ENCODE assay signal across 8 mouse cellular contexts in the genomic region with DNA sequence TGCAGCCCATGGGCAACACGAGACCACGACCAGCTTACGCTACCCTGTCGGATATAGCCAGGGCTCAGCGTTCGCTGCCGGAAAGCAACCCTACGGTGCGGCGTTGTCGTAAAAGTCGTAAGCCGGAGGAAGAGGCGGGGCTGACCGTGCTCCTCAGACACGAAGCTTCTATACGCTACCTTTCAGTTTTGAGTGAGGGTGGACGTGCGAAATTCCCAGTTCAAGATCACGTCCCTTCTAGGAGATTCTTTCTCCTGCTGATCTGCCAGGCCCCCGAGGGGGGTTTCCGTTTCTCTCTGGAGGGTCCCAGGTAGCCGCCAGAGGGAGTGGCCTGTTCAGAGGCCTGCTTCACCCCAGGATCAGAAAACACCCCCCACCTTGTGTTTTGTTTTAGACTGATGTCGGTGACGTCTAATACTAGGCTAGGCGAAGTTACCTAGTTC. TPM values are rescaled to one million over a fixed set of nuclear protein-coding genes. Genes with fewer than 3 reads are reported as not detected.
DNase-seq lines count a peak whose midpoint lies in the region; ATAC-seq and TF ChIP-seq lines count a peak whose summit lies in the region.

Gene Hax1, minus strand, starts transcription at position 169 of the 443 bp plus-strand sequence.

- no peak; the same call in 1 of the 2 replicates for TF ChIP-seq EP300 in heart, postnatal 0 days (IDR thresholded peaks at IDR 0.05; ENCODE audit: low read depth)

- peak within 1 kb of the TSS; percentile 84 for H3K4me2 ChIP-seq in forebrain, embryonic 12.5 days
- H3K4me2 ChIP-seq in heart, postnatal 0 days (ENCODE audit: low read depth, low read length), result peak within 1 kb of the TSS; percentile 97
- peak within 1 kb of the TSS; percentile 85 for H3K4me2 ChIP-seq in liver, embryonic 16.5 days (ENCODE audit: low read depth, low read length)
- peak within 1 kb of the TSS; percentile 91 for H3K4me2 ChIP-seq in neural tube, embryonic 13.5 days

- H3K9me3 ChIP-seq in E14TG2a.4 (ENCODE audit: low read length), result no peaks in the 10 kb centered on the region
- no peaks in the 10 kb centered on the region for H3K9me3 ChIP-seq in forebrain, embryonic 12.5 days
- H3K9me3 ChIP-seq in heart, postnatal 0 days (replicated peaks; ENCODE audit: control insufficient read depth, low read length), result no peaks in the 10 kb centered on the region
- no peaks in the 10 kb centered on the region for H3K9me3 ChIP-seq in liver, embryonic 16.5 days (replicated peaks; ENCODE audit: control insufficient read depth, low read length)
- no peaks in the 10 kb centered on the region for H3K9me3 ChIP-seq in neural tube, embryonic 13.5 days

- H3K4me3 ChIP-seq in E14TG2a.4 (replicated peaks; ENCODE audit: low read length), result peak within 1 kb of the TSS; percentile 95
- H3K4me3 ChIP-seq in forebrain, embryonic 12.5 days (replicated peaks), result peak within 1 kb of the TSS; percentile 69
- H3K4me3 ChIP-seq in heart, postnatal 0 days (ENCODE audit: low read depth, low read length), result peak within 1 kb of the TSS; percentile 66
- peak within 1 kb of the TSS; percentile 72 for H3K4me3 ChIP-seq in liver, embryonic 16.5 days (ENCODE audit: low read depth, low read length)
- H3K4me3 ChIP-seq in neural tube, embryonic 13.5 days, result peak within 1 kb of the TSS; percentile 76
- H3K4me3 ChIP-seq in testis, adult 2 months (ENCODE audit: control insufficient read depth, low read depth, low read length), result peak within 1 kb of the TSS; percentile 87

- peak within 1 kb of the TSS; percentile 90 for H3K27ac ChIP-seq in forebrain, embryonic 12.5 days
- peak within 1 kb of the TSS; percentile 77 for H3K27ac ChIP-seq in heart, postnatal 0 days (ENCODE audit: low read depth)
- peak within 1 kb of the TSS; percentile 48 for H3K27ac ChIP-seq in liver, embryonic 16.5 days (ENCODE audit: low read length)
- H3K27ac ChIP-seq in neural tube, embryonic 13.5 days (replicated peaks), result peak within 1 kb of the TSS; percentile 91
- peak within 1 kb of the TSS; percentile 79 for H3K27ac ChIP-seq in testis, adult 2 months (ENCODE audit: control insufficient read depth, insufficient read depth, low read depth, low read length)

- H3K4me1 ChIP-seq in E14TG2a.4 (replicated peaks; ENCODE audit: low read depth, low read length), result peaks cover 28% of the 10 kb centered on the region
- H3K4me1 ChIP-seq in forebrain, embryonic 12.5 days, result peaks cover 22% of the 10 kb centered on the region
- H3K4me1 ChIP-seq in heart, postnatal 0 days (ENCODE audit: control insufficient read depth, insufficient read depth), result peaks cover 8% of the 10 kb centered on the region; the same call in 1 of the 2 replicates
- H3K4me1 ChIP-seq in liver, embryonic 16.5 days (ENCODE audit: control insufficient read depth, low read depth, low read length), result peaks cover 11% of the 10 kb centered on the region
- H3K4me1 ChIP-seq in neural tube, embryonic 13.5 days (replicated peaks), result peaks cover 22% of the 10 kb centered on the region
- H3K4me1 ChIP-seq in testis, adult 2 months (ENCODE audit: control insufficient read depth, insufficient read depth, low read length), result no peaks in the 10 kb centered on the region; the same call in 1 of the 2 replicates

- peak; percentile 90 for DNase-seq in c-Kit-positive CD71-positive TER-119-positive erythroid progenitor cells, embryonic 14.5 days (ENCODE audit: low spot score)
- peak; percentile 95 for DNase-seq in heart, postnatal 0 days (ENCODE audit: low spot score)
- peak; percentile 96 to 97 for DNase-seq in kidney, postnatal 4 days

- H3K9ac ChIP-seq in forebrain, embryonic 12.5 days, result peak within 1 kb of the TSS; percentile 77
- H3K9ac ChIP-seq in heart, postnatal 0 days (replicated peaks; ENCODE audit: low read depth, low read length), result peak within 1 kb of the TSS; percentile 76
- peak within 1 kb of the TSS; percentile 65 for H3K9ac ChIP-seq in liver, embryonic 16.5 days (ENCODE audit: low read depth, low read length)
- H3K9ac ChIP-seq in neural tube, embryonic 13.5 days, result peak within 1 kb of the TSS; percentile 84

- no peaks in the 10 kb centered on the region for H3K27me3 ChIP-seq in E14TG2a.4 (ENCODE audit: insufficient read depth, low read length)
- H3K27me3 ChIP-seq in forebrain, embryonic 12.5 days, result no peaks in the 10 kb centered on the region
- H3K27me3 ChIP-seq in heart, postnatal 0 days (ENCODE audit: control insufficient read depth, insufficient read depth, low read length), result no peaks in the 10 kb centered on the region
- H3K27me3 ChIP-seq in liver, embryonic 16.5 days (ENCODE audit: control insufficient read depth, insufficient read depth, low read depth, low read length), result no peaks in the 10 kb centered on the region
- no peaks in the 10 kb centered on the region for H3K27me3 ChIP-seq in neural tube, embryonic 13.5 days
- no peaks in the 10 kb centered on the region for H3K27me3 ChIP-seq in testis, adult 2 months (ENCODE audit: control insufficient read depth, insufficient read depth, low read length)

- no peak for TF ChIP-seq CTCF in E14TG2a.4 (conservative IDR thresholded peaks at IDR 0.05; ENCODE audit: low read length)
- TF ChIP-seq CTCF in heart, postnatal 0 days (IDR thresholded peaks at IDR 0.05; ENCODE audit: low read depth), result peak; percentile 11; the same call in 1 of the 2 replicates
- TF ChIP-seq CTCF in testis, adult 2 months (IDR thresholded peaks at IDR 0.05; ENCODE audit: control insufficient read depth, insufficient read depth, insufficient replicate concordance, low read depth, low read length), result no peak

- peak; percentile 95 for ATAC-seq in forebrain, embryonic 12.5 days (ENCODE audit: low FRiP score)
- peak; percentile 90 for ATAC-seq in heart, postnatal 0 days (ENCODE audit: insufficient read depth, low read depth)
- peak; percentile 94 for ATAC-seq in liver, embryonic 16.5 days (ENCODE audit: low read depth)
- peak; percentile 96 for ATAC-seq in neural tube, embryonic 13.5 days (ENCODE audit: low read depth)

- peak; percentile 87 for TF ChIP-seq POLR2A in testis, adult 2 months (IDR thresholded peaks at IDR 0.05; ENCODE audit: control insufficient read depth, low read depth, low read length)

- under 1% methylated on average over 26 of the region's 26 CpGs for WGBS in forebrain, embryonic 12.5 days
- WGBS in heart, postnatal 0 days, result under 1% methylated on average over 26 of the region's 26 CpGs
- WGBS in liver, embryonic 16.5 days (ENCODE audit: insufficient replicate concordance), result under 1% methylated on average over 26 of the region's 26 CpGs
- whole genome bisulfite sequencing in neural tube, embryonic 13.5 days, result 0% methylated on average over 26 of the region's 26 CpGs

- H3K36me3 ChIP-seq in E14TG2a.4 (ENCODE audit: insufficient read depth, low read length), result peaks cover 80% of the 10 kb centered on the region
- H3K36me3 ChIP-seq in forebrain, embryonic 12.5 days (replicated peaks), result peaks cover 48% of the 10 kb centered on the region
- peaks cover 47% of the 10 kb centered on the region for H3K36me3 ChIP-seq in heart, postnatal 0 days (replicated peaks; ENCODE audit: control insufficient read depth, insufficient read depth, low read length)
- peaks cover 22% of the 10 kb centered on the region for H3K36me3 ChIP-seq in liver, embryonic 16.5 days (ENCODE audit: control insufficient read depth, insufficient read depth)
- peaks cover 54% of the 10 kb centered on the region for H3K36me3 ChIP-seq in neural tube, embryonic 13.5 days
- peaks cover 4% of the 10 kb centered on the region for H3K36me3 ChIP-seq in testis, adult 2 months (ENCODE audit: control insufficient read depth, insufficient read depth, low read length)

RNA-seq across cellular contexts. Expression of gene Hax1, which starts in this region (rescaled TPM):
- 145 and 150 TPM in 2 replicates for polyA plus RNA-seq in forebrain, embryonic 12.5 days (2016; fragmentation: Nextera tagmentation; extraction: Ambion mirVana)
- 37.9 and 45.0 TPM in 2 replicates for total RNA-seq in heart, postnatal 0 days (2014; rRNA removed; ENCODE audit: low replicate concordance)
- polyA plus RNA-seq in heart, postnatal 0 days (2015; fragmentation: Nextera tagmentation; extraction: Ambion mirVana), result 64.2 and 70.3 TPM in 2 replicates
- polyA plus RNA-seq in liver, embryonic 16.5 days (2015; fragmentation: Nextera tagmentation; extraction: Ambion mirVana), result 121 and 123 TPM in 2 replicates
- 120 and 133 TPM in 2 replicates for polyA plus RNA-seq in neural tube, embryonic 13.5 days (2015; fragmentation: Nextera tagmentation; extraction: Ambion mirVana)
- 108 and 116 TPM in 2 replicates for polyA plus RNA-seq in testis, adult 2 months (2012; rRNA removed)

Comparison
In these comparisons a context has a peak if more than half of its experiments do, and no peak if none do; other contexts are left out.
1. Peak in every context shown above with its lines: DNase-seq, ATAC-seq, H3K4me3 ChIP-seq and H3K27ac ChIP-seq.